Mouse (Mus musculus) neural tube, embryonic 14.5 days (tissue): ENCODE measurements around the gene Gtsf1. TPM values are rescaled to one million over a fixed set of nuclear protein-coding genes. Genes with fewer than 3 reads are reported as not detected.

Experiments used
- ATAC-seq: fragments of 200-750 bp; cut with Nextera tagmentation; 2 replicates; pipeline ENCODE4 v1.8.0; 2017; ENCODE audit warnings: low read depth, mild to moderate bottlenecking, moderate TSS enrichment, moderate library complexity
- H3K27ac ChIP-seq: fragments of 300-500 bp; sonication (generic); 2 replicates; pipeline ENCODE4 v1.5.1; 2014; ENCODE audit warnings: low read depth, mild to moderate bottlenecking, control low read depth, low read length, moderate library complexity, mixed read lengths
- H3K27me3 ChIP-seq: fragments of 300-500 bp; sonication (generic); 2 replicates; pipeline ENCODE4 v1.6.1; 2014; ENCODE audit warnings: low read length; ENCODE audit not compliant: control insufficient read depth, insufficient read depth
- H3K36me3 ChIP-seq: fragments of 300-500 bp; sonication (generic); 2 replicates; pipeline ENCODE4 v1.6.1; 2014; ENCODE audit warnings: low read length, mixed read lengths; ENCODE audit not compliant: control insufficient read depth, insufficient read depth
- H3K4me1 ChIP-seq: fragments of 300-500 bp; sonication (generic); 2 replicates; pipeline ENCODE4 v1.6.1; 2014; ENCODE audit warnings: low read length; ENCODE audit not compliant: control insufficient read depth, insufficient read depth
- H3K4me2 ChIP-seq: fragments of 300-500 bp; sonication (generic); 2 replicates; pipeline ENCODE4 v1.6.1; 2014; ENCODE audit warnings: mild to moderate bottlenecking, low read depth, low read length, control low read depth
- H3K4me3 ChIP-seq: fragments of 300-500 bp; sonication (generic); 2 replicates; pipeline ENCODE4 v1.5.1; 2014; ENCODE audit warnings: low read depth, low read length, control low read depth, mixed read lengths
- H3K9ac ChIP-seq: fragments of 300-500 bp; sonication (generic); replicated peaks from 2 replicates; pipeline ENCODE4 v1.6.1; 2014; ENCODE audit warnings: low read depth, mild to moderate bottlenecking, control low read depth, low read length, mixed read lengths
- H3K9me3 ChIP-seq: fragments of 300-500 bp; sonication (generic); 2 replicates; pipeline ENCODE4 v1.6.1; 2016; ENCODE audit warnings: low read length; ENCODE audit not compliant: control insufficient read depth
- WGBS: fragments of 180-500 bp; shearing (Covaris S2); extraction: QIAGEN DNeasy Blood & Tissue Kit; methylation state at CpG from one replicate; pipeline ENCODE4 v1.1.7; 2014; 5-methylcytosine and 5-hydroxymethylcytosine counted together
- polyA plus RNA-seq: library from polyadenylated mRNA; unstranded; fragments of >200 nt; fragmentation: Nextera tagmentation; extraction: Ambion mirVana; gene quantifications from 2 replicates; pipeline ENCODE4 v1.2.1, GENCODE M21; 2014

Gene Gtsf1
- polyA plus RNA-seq: not detected in 2 replicates

GRCm38 (mm10) chr15:103430241-103430640 lies at the start of gene Gtsf1:
Gene Gtsf1 (minus strand): TSS chr15:103430470.
- Histone ChIP-seq H3K27me3 (no peaks in the 10 kb centered on the region), H3K9ac (no peak within 1 kb of the TSS), H3K36me3 (no peaks in the 10 kb centered on the region), H3K4me2 (no peak within 1 kb of the TSS), H3K4me1 (no peaks in the 10 kb centered on the region), H3K27ac (no peak within 1 kb of the TSS), H3K4me3 (no peak within 1 kb of the TSS), H3K9me3 (no peaks in the 10 kb centered on the region)
- WGBS: 92% methylated on average over 16 of the region's 16 CpGs
- no peak for ATAC-seq

DNA sequence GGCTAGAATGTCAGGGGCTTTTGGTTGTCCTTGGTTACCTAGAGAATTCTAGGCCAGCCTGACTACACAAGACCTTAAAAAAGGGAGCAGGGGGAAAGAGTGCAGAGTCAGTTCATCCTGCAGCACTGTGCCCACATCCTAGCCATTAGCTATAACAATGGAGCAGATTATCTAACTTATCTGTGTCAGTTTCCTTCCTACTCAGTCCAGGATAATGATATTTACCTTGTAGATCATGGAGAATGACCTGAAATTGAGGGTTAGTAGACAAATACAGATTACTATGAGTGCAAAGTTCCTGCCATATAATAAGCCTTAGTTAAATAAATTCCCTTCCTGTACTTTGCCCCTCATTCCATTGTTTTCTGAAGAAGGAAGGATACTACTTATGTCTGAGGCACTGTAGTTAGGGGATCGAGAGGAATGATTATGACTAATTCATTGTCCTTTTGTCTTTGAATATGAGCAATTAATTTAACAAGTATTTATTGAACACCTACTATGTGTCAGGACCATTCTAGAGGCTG lies 48.9 kb upstream of the Gtsf1 start:
- ATAC-seq: no peak
- Histone ChIP-seq H3K27ac (no peak overlapping the region), H3K9me3 (no peaks in the 10 kb centered on the region), H3K4me3 (no peak overlapping the region), H3K9ac (no peak overlapping the region), H3K4me1 (no peaks in the 10 kb centered on the region), H3K36me3 (no peaks in the 10 kb centered on the region), H3K4me2 (no peak overlapping the region), H3K27me3 (no peaks in the 10 kb centered on the region)
- 64% methylated on average over 1 of the region's 1 CpGs for WGBS

- Histone ChIP-seq H3K9ac (no peak overlapping the region), H3K9me3 (no peaks in the 10 kb centered on the region), H3K27me3 (no peaks in the 10 kb centered on the region), H3K27ac (no peak overlapping the region), H3K4me3 (no peak overlapping the region), H3K4me2 (no peak overlapping the region), H3K36me3 (no peaks in the 10 kb centered on the region), H3K4me1 (no peaks in the 10 kb centered on the region)
- no peak for ATAC-seq
- 93% methylated on average over 5 of the region's 5 CpGs for WGBS
Measured at GRCm38 (mm10) chr15:103473769-103474168, 43.5 kb upstream of the Gtsf1 start.

DNA sequence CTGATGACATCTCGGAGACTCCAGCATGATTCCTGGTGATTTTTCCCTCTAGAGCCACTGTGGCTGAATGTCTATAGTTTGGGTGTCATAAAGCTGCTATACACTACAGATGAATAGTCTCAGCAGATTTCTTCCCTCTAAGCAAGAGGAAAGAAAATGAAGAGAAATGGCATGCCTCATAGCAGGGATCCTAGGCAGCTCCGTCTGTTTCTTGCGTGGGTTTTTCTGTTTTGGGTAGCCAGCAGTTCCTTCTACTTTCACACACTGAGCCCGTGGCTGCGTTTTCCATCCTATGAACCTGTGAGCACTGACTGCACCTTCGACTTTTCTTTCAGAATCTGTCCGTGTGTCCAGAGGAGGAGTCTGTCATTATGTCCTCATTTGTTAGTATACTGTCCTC lies 42.9 kb upstream of the Gtsf1 start:
- no peaks in the 10 kb centered on the region for H3K9me3 ChIP-seq
- no peaks in the 10 kb centered on the region for H3K27me3 ChIP-seq
- H3K4me2 ChIP-seq: no peak overlapping the region
- H3K4me3 ChIP-seq: no peak overlapping the region
- H3K36me3 ChIP-seq: no peaks in the 10 kb centered on the region
- WGBS: 83% methylated on average over 7 of the region's 7 CpGs
- H3K4me1 ChIP-seq: no peaks in the 10 kb centered on the region
- ATAC-seq: no peak
- H3K27ac ChIP-seq: no peak overlapping the region
- no peak overlapping the region for H3K9ac ChIP-seq

GRCm38 (mm10) chr15:103472265-103472664 lies 42.0 kb upstream of the Gtsf1 start:
- no peak overlapping the region for H3K4me3 ChIP-seq
- no peaks in the 10 kb centered on the region for H3K36me3 ChIP-seq
- H3K9ac ChIP-seq: no peak overlapping the region
- H3K4me2 ChIP-seq: no peak overlapping the region
- no peaks in the 10 kb centered on the region for H3K4me1 ChIP-seq
- no peaks in the 10 kb centered on the region for H3K27me3 ChIP-seq
- no peaks in the 10 kb centered on the region for H3K9me3 ChIP-seq
- no peak overlapping the region for H3K27ac ChIP-seq
- WGBS: 65% methylated on average over 3 of the region's 3 CpGs
- no peak for ATAC-seq

- Histone ChIP-seq H3K9me3 (no peaks in the 10 kb centered on the region), H3K9ac (no peak overlapping the region), H3K27ac (no peak overlapping the region), H3K4me2 (no peak overlapping the region), H3K27me3 (no peaks in the 10 kb centered on the region), H3K4me1 (no peaks in the 10 kb centered on the region), H3K4me3 (no peak overlapping the region), H3K36me3 (no peaks in the 10 kb centered on the region)
- ATAC-seq: no peak
- WGBS: 87% methylated on average over 7 of the region's 7 CpGs
Measured at GRCm38 (mm10) chr15:103471488-103472194, 41.4 kb upstream of the Gtsf1 start.

GRCm38 (mm10) chr15:103462539-103463261 lies 32.4 kb upstream of the Gtsf1 start:
- no peaks in the 10 kb centered on the region for H3K36me3 ChIP-seq
- H3K27ac ChIP-seq: no peak overlapping the region
- H3K27me3 ChIP-seq: no peaks in the 10 kb centered on the region
- H3K4me1 ChIP-seq: no peaks in the 10 kb centered on the region
- WGBS: 75% methylated on average over 7 of the region's 7 CpGs
- no peak overlapping the region for H3K4me2 ChIP-seq
- H3K9me3 ChIP-seq: no peaks in the 10 kb centered on the region
- no peak overlapping the region for H3K4me3 ChIP-seq
- H3K9ac ChIP-seq: no peak overlapping the region
- no peak for ATAC-seq

GRCm38 (mm10) chr15:103454449-103454848 lies 24.2 kb upstream of the Gtsf1 start:
- ATAC-seq: no peak
- Histone ChIP-seq H3K9ac (no peak overlapping the region), H3K27me3 (no peaks in the 10 kb centered on the region), H3K4me3 (no peak overlapping the region), H3K9me3 (no peaks in the 10 kb centered on the region), H3K4me1 (no peaks in the 10 kb centered on the region), H3K36me3 (no peaks in the 10 kb centered on the region), H3K4me2 (no peak overlapping the region), H3K27ac (no peak overlapping the region)
- WGBS: 88% methylated on average over 6 of the region's 6 CpGs

- WGBS: 88% methylated on average over 13 of the region's 13 CpGs
- H3K9me3 ChIP-seq: no peaks in the 10 kb centered on the region
- no peak within 1 kb of the TSS for H3K4me3 ChIP-seq
- no peaks in the 10 kb centered on the region for H3K27me3 ChIP-seq
- ATAC-seq: no peak
- no peaks in the 10 kb centered on the region for H3K36me3 ChIP-seq
- H3K4me2 ChIP-seq: no peak within 1 kb of the TSS
- no peak within 1 kb of the TSS for H3K27ac ChIP-seq
- no peak within 1 kb of the TSS for H3K9ac ChIP-seq
- H3K4me1 ChIP-seq: no peaks in the 10 kb centered on the region
Measured at GRCm38 (mm10) chr15:103453551-103454218, 23.4 kb upstream of the Gtsf1 start, which contains the start of gene Nckap1l. Gene Nckap1l (plus strand): TSS chr15:103453794.
